Mouse (Mus musculus): ENCODE measurements around the gene Wdcp. TPM values are rescaled to one million over a fixed set of nuclear protein-coding genes. Genes with fewer than 3 reads are reported as not detected.
A peak's percentile ranks its signal among the peaks of the same experiment; 100 is the strongest.
"Not testable (repeated sequence)": the region's sequence is repeated elsewhere in the genome, so short reads cannot be mapped to it uniquely, and the experiment has no call there.

Gene Wdcp
- 9.5 and 12.7 TPM in 2 replicates for polyA plus RNA-seq (2011; ENCODE audit: insufficient read depth, insufficient read length, low replicate concordance, missing spikeins)

DNA sequence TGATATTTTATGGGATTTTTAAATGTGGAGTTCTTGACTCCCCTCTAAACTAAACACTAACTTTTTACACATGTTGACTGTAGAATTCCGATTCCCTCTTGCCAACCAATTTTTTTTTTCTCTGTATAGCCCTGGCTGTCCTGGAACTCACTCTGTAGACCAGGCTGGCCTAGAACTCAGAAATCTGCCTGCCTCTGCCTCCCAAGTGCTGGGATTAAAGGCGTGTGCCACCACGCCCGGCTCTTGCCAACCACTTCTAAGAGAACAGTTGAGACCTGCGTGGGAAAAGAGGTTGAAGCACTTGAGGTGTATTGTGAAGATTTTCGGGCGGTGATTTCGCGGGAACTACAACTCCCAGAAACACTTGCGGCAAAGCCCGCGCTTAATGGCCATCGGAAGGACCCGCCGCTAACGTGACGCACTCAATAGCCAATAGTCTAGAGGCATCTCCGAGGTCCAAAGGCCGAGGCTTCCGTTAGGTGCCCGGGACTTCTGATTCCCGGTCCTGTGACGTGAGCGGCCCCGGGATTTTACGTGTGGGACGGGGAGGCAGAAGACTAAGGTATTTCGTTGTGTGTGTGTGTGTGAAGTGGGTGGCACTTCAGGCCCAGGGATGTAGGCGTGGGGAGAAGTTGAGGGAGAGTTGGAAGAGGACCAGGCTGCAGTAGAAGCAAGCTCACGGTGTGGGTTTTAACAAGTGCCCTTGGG lies at the start of gene Wdcp:
Gene Wdcp (plus strand): TSS at position 414 of the 708 bp plus-strand sequence.
- 1% methylated on average over 30 of the region's 30 CpGs for WGBS
- H3K27ac ChIP-seq (ENCODE audit: control insufficient read depth, insufficient read depth, low read depth, low read length, poor library complexity) = no peak within 1 kb of the TSS
- peak; percentile 15; the same call in 1 of the 2 replicates for TF ChIP-seq POLR2A (IDR thresholded peaks at IDR 0.05; ENCODE audit: borderline replicate concordance, control insufficient read depth, low read depth, low read length)
- no peak for TF ChIP-seq CTCF (IDR thresholded peaks at IDR 0.05; ENCODE audit: control insufficient read depth, insufficient read depth, low read length)

DNA sequence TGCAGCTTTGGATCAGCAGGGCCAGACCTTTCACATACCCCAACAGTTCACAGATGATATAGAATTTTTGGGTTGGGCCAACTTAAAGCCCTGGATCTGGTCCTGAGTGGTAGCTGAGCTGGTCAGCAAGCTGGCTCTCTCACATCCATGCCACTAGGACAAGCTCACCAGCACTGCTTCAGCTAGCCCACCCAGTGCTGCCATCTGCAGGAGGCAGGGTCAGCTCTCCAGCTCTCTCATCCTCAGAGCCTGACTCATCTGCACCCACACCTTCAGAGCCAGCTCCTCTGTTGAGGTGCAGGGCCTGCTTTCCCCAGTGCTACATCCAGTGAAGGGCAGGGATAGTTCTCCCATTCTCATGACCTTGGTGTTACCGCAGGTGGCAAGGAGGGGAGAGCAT lies 49.4 kb upstream of the Wdcp start:
- TF ChIP-seq CTCF (IDR thresholded peaks at IDR 0.05; ENCODE audit: control insufficient read depth, insufficient read depth, low read length) (peak; percentile 42; the same call in 1 of the 2 replicates), POLR2A (IDR thresholded peaks at IDR 0.05; ENCODE audit: borderline replicate concordance, control insufficient read depth, low read depth, low read length) (no peak)
- WGBS = 84% methylated on average over 1 of the region's 1 CpGs

More for the DNA sequence above, at the start of gene Wdcp:
- Histone ChIP-seq H3K4me3 (replicated peaks; ENCODE audit: control insufficient read depth, low read depth, low read length) (peak within 1 kb of the TSS; percentile 91), H3K4me1 (ENCODE audit: control insufficient read depth, insufficient read depth, low read length) (no peaks in the 10 kb centered on the region; the same call in 1 of the 2 replicates)

DNA sequence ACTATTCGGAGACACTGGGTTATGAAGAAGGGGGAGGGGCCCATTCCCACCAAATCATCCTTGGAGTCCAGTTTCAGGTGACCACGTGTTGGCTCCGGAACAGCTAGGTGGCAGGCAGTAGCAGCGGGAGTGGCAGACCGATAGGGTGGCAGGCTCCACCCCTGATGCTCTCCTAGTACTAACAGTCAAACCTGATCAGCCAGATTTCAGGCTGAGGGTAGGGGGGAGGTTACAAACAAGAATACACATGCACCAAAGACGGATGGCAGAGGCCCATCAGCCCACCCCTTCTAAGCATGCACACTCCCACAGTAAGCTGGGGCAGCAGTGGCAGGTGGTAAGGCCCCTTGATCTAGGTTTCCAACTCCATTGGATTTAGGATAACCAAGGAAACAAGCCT lies 45.6 kb upstream of the Wdcp start:
- H3K4me1 ChIP-seq (ENCODE audit: control insufficient read depth, insufficient read depth, low read length); H3K4me3 ChIP-seq (replicated peaks; ENCODE audit: control insufficient read depth, low read depth, low read length); H3K27ac ChIP-seq (ENCODE audit: control insufficient read depth, insufficient read depth, low read depth, low read length, poor library complexity): not testable (repeated sequence)
- 82% methylated on average over 6 of the region's 6 CpGs for WGBS

More for the DNA sequence above, 49.4 kb upstream of the Wdcp start:
- H3K4me1 ChIP-seq (ENCODE audit: control insufficient read depth, insufficient read depth, low read length) = no peaks in the 10 kb centered on the region
- no peak overlapping the region for H3K27ac ChIP-seq (ENCODE audit: control insufficient read depth, insufficient read depth, low read depth, low read length, poor library complexity)
- H3K4me3 ChIP-seq (replicated peaks; ENCODE audit: control insufficient read depth, low read depth, low read length) = no peak overlapping the region

DNA sequence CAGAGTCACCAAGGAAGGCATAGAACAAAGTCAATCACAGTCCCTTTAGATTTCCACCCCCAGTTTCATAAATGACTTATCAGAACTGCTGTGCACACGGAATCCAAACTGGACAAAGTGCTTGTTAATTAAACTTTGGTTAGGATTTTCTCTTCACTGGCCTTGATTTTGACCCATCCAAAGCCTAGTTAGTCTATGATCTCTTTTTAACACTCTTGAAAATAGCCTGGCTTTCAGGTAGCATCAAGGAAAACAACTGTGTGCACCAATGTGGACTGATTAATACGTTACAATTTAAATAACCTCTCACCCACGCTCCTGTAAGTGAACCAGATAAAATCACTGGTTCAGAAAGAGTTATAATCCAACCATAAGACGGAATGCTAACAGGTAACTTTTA lies 32.1 kb upstream of the Wdcp start:
- Histone ChIP-seq H3K4me1 (ENCODE audit: control insufficient read depth, insufficient read depth, low read length) (no peaks in the 10 kb centered on the region), H3K4me3 (replicated peaks; ENCODE audit: control insufficient read depth, low read depth, low read length) (no peak overlapping the region), H3K27ac (ENCODE audit: control insufficient read depth, insufficient read depth, low read depth, low read length, poor library complexity) (no peak overlapping the region)
- TF ChIP-seq CTCF (IDR thresholded peaks at IDR 0.05; ENCODE audit: control insufficient read depth, insufficient read depth, low read length) (no peak), POLR2A (IDR thresholded peaks at IDR 0.05; ENCODE audit: borderline replicate concordance, control insufficient read depth, low read depth, low read length) (no peak)
- WGBS = 74% methylated on average over 4 of the region's 4 CpGs

DNA sequence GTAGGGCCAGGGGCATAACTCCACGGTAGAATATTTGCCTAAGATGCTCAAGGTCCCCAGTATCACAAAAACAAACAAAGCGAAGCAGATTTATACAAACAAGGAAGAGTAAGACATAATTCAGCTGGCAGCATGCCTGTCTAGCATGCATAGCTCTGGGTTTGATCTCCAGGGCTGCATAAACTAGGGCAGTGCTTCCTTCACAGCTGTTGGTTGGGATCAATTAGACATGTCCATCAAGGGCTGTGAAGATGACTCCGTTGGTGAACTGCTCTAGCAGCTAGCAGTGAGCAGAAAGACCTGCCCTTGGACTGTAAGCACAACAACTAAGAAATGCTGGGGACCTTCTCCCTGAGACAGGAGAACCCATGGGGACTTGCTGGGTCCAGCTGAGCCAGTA lies 31.4 kb upstream of the Wdcp start:
- Histone ChIP-seq H3K4me1 (ENCODE audit: control insufficient read depth, insufficient read depth, low read length) (no peaks in the 10 kb centered on the region), H3K27ac (ENCODE audit: control insufficient read depth, insufficient read depth, low read depth, low read length, poor library complexity) (no peak overlapping the region), H3K4me3 (replicated peaks; ENCODE audit: control insufficient read depth, low read depth, low read length) (no peak overlapping the region)
- TF ChIP-seq CTCF (IDR thresholded peaks at IDR 0.05; ENCODE audit: control insufficient read depth, insufficient read depth, low read length) (no peak), POLR2A (IDR thresholded peaks at IDR 0.05; ENCODE audit: borderline replicate concordance, control insufficient read depth, low read depth, low read length) (no peak)
- WGBS = 70% methylated on average over 3 of the region's 3 CpGs

DNA sequence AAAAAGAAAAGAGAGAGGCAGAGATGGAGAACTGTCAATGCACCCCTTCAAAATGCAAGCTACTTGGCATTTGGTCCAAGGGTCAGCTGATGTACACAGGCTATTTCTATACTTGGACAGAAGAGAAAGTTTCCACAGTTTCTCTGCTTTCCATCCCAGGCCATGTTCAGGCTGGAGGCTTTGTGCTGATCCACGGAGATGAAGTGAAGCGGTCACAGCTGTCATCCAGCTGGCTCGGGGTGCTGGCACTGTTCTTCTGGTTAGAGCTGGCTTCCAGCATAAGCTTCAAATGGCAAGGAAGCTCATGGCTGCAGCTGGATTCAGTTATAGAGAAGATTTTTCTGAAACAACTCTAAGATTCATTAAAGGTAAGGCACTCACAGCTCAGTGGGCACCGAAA lies 29.5 kb upstream of the Wdcp start:
- TF ChIP-seq POLR2A (IDR thresholded peaks at IDR 0.05; ENCODE audit: borderline replicate concordance, control insufficient read depth, low read depth, low read length) = no peak
- TF ChIP-seq CTCF (IDR thresholded peaks at IDR 0.05; ENCODE audit: control insufficient read depth, insufficient read depth, low read length) = no peak
- WGBS = 93% methylated on average over 4 of the region's 4 CpGs
- Histone ChIP-seq H3K27ac (ENCODE audit: control insufficient read depth, insufficient read depth, low read depth, low read length, poor library complexity) (no peak overlapping the region), H3K4me1 (ENCODE audit: control insufficient read depth, insufficient read depth, low read length) (no peaks in the 10 kb centered on the region), H3K4me3 (replicated peaks; ENCODE audit: control insufficient read depth, low read depth, low read length) (no peak overlapping the region)

DNA sequence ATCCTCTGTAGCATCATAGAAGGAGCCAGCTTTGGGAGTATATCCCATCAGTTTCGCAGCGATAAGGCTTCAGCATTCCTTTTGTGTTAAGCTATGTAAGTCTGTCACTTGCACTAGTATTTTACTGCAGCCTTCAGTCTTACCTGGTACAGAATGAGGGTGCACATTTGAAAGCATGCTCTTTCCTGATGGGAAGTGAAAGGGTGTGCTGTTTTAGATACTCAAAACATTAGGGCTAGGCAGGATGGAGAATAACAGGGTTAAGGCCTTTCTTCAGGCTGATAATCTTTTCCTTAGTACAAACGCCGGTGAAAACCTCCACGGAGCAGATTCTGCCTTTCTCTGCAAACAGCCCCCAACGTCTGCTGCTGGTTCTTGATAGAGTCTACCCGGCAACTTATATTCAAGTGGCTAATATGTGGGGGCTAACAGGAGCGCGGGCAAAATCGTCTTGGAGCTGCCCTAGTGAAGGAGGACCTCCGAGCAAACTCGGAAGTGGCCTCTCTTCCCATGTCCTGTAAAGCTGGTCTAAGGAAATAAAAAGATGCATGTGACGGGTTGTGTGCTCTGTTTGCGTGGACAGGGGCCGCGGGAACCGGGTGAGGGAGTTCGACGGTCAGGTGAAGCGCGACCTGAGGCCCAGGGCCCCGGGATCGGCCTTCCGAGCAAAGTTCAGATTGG lies 26.3 kb upstream of the Wdcp start:
- Histone ChIP-seq H3K4me3 (replicated peaks; ENCODE audit: control insufficient read depth, low read depth, low read length) (peak overlapping the region; percentile 81), H3K27ac (ENCODE audit: control insufficient read depth, insufficient read depth, low read depth, low read length, poor library complexity) (peak overlapping the region; percentile 69), H3K4me1 (ENCODE audit: control insufficient read depth, insufficient read depth, low read length) (no peaks in the 10 kb centered on the region; the same call in 1 of the 2 replicates)
- WGBS = 8% methylated on average over 24 of the region's 24 CpGs
- TF ChIP-seq POLR2A (IDR thresholded peaks at IDR 0.05; ENCODE audit: borderline replicate concordance, control insufficient read depth, low read depth, low read length) = no peak
- TF ChIP-seq CTCF (IDR thresholded peaks at IDR 0.05; ENCODE audit: control insufficient read depth, insufficient read depth, low read length) = no peak

DNA sequence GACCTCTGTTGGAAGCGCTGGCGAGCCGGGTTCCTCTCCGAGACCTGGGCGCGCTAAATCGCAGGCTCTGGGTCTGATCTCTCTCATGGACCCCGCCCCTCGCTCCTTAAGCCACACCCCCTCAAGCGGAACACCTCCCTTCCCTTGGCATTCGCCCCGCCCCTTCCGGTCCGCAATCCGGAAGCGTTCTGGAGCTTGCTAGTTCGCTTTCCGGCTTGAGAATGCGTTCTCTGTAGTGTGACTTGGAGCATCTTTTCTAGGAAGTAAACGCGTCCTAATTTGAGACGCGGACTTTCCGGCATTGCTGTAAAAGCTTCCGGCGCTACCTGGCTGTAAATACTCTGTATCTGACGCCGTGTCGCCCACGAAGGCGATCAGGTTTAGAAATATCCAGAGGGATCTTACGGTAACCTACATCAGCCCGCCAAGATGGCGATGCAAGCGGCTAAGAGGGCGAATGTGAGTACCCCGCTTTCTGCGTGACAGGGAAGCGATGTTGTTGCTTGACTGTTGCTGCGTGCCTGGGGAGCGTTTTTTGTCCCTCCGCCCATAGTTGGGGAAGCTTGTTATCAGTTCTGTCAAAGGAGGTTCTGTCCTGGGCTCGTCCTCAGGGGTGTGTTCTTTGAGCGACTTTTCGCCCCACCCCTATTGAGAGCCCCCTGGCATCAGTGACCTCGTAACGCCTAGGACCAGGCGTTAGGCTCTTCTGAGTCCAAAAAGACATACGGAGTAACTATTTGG lies 25.6 kb upstream of the Wdcp start, which contains the start of gene Sf3b6:
Gene Sf3b6 (plus strand): TSS at position 184 of the 741 bp plus-strand sequence.
- TF ChIP-seq POLR2A (IDR thresholded peaks at IDR 0.05; ENCODE audit: borderline replicate concordance, control insufficient read depth, low read depth, low read length) = peak; percentile 93; the same call in 1 of the 2 replicates
- TF ChIP-seq CTCF (IDR thresholded peaks at IDR 0.05; ENCODE audit: control insufficient read depth, insufficient read depth, low read length) = no peak; the same call in 1 of the 2 replicates
- Histone ChIP-seq H3K27ac (ENCODE audit: control insufficient read depth, insufficient read depth, low read depth, low read length, poor library complexity) (peak within 1 kb of the TSS; percentile 69), H3K4me1 (ENCODE audit: control insufficient read depth, insufficient read depth, low read length) (no peaks in the 10 kb centered on the region; the same call in 1 of the 2 replicates), H3K4me3 (replicated peaks; ENCODE audit: control insufficient read depth, low read depth, low read length) (peak within 1 kb of the TSS; percentile 81)
- under 1% methylated on average over 49 of the region's 49 CpGs for WGBS
